Mouse (Mus musculus) lung, postnatal 36 days (tissue): ENCODE measurements around the gene Smad1.

Experiments
- DNase-seq: peaks from one replicate; pipeline ENCODE4 v3.0.0; 2022; ENCODE audit warnings: mixed read lengths

Gene Smad1

GRCm38 (mm10) chr8:79351916-79352315 lies 47.4 kb downstream of the Smad1 start:
- no peak for DNase-seq

- no peak for DNase-seq
Measured at GRCm38 (mm10) chr8:79350805-79351204, 48.5 kb downstream of the Smad1 start.

GRCm38 (mm10) chr8:79350094-79350593 lies 49.2 kb downstream of the Smad1 start:
- peak; percentile 80 for DNase-seq

DNA sequence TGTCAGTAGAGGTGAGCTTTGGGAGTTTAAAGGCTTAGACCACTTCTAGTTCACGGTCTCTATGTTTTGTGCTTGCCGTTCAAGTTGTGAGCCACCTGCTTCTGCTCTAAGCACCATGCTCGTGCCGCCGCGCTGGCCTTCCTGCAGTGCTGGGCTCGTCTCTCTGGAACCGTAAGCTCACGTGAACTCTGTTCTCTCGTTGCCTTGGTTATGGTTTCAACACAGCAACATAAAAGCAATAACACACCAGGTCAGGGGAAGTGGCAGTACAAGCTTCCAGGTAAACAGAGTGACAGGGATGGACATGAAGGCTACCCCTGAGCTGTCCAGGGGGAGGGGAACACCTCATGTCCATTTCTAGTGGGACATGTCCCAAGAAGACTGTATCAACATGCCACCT lies 52.9 kb downstream of the Smad1 start:
- no peak for DNase-seq

- no peak for DNase-seq
Measured at GRCm38 (mm10) chr8:79345856-79346255, 53.5 kb downstream of the Smad1 start.

DNA sequence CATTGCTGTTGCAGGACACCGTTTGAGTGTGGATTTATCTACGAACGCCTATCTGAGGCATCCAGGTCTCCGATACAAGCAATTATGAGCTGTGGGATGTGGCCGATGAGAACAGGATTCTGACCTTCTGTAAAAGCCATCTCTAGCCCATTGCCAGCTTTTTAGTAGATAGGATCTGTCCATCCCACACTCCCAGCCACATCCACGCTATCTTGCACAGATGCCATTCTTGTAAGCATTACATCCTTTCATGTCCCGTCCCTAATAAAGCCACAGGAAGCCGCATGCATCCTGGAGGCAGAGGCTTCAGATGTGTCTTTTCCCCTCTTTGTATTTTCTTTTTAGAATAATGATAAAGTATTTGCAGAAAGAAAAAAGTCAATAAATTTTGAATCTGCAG lies 58.1 kb downstream of the Smad1 start:
- no peak for DNase-seq

DNA sequence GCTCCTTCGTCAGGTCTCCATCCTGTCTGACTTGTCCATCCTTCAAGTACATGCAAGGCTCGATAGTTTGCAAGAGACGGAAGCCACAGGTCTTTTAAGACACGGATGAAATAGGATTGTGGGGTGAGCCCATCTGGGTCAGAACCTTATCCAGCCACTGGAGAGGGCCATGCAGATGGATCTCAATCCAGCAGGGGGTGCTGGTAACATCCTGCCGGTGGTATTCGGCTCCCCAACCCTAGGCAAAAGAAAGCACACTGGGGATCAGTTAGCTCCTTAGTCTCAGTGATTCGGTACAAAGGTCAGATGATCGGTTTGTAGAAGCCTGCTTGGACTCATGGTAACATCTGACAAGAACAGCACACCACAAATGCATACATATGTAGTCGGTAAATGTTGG lies 59.8 kb downstream of the Smad1 start:
- DNase-seq: peak; percentile 68

DNA sequence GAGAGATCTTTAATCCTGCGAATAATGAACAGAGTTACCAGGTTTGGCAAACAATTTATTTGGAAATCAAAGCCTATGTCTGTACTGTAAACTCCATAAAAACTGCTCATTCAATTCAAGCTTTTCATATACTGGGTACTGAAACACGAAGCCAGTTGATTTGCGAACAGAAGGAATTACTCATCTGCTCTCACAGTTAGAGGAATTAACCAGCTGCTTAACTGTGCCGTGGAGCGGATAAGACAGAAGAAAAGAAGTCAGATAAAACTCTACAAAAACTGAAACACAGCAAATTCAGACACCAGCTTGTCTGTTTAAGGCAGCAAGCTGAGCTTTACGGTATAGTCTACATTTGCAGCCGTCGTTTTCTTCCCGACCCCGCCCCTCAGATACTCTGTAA lies 60.7 kb downstream of the Smad1 start:
- no peak for DNase-seq

DNA sequence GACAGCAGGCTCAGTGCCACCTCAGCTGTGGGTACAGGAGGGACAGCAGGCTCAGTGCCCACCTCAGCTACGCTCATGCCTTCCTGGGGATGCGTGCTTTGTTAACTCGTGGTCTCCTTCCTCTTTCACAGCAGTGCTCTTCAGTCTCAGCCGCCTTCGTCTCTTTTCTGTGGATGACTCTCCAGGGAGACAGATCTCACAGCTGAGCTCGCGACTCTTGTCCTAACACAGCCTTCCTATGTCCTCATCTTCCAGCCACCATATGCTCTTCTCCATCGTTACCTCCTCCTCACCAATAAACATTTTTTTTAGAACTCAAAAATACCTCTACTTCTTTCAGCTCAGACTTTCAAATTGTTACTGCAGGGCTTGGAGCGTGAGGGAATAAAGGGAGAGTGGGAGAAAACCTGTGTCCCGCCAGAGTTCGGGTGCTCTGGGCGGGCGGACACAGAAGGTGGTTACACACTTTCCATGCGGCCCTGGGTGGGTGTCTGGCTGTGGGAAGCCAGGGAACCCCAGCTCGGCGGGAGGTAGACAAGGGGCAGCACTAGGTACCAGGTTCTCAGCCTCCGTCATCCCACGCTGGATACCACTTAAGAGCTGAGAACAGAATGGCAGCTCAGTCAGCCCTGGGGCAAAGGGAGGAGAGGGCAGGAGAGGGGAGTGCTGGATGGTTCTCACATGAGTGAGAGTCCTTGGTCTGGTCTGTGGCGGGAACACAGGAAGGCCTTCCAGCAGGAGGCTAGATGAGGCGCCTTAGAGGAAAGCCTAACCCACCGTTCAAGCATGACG lies 67.0 kb downstream of the Smad1 start:
- DNase-seq: no peak

DNA sequence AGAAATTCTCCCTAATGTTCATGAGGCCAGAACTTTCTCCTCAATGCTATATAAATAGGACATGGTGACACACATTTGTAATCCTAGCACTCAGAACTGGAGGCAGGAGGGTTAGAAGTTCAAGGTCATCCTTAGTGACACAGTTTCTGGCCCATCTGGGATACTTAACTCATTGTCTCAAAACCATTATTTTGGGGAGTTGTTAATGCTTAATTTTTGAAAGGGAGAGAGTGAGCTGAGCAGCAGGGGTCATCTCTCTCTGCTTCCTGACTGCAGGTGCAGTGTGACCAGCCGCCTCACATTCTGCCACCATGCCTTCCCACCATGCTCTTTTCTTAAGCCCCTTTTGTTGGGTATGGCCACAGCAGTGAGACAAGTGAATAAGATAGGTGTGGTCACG lies 67.7 kb downstream of the Smad1 start:
- DNase-seq: no peak

- no peak for DNase-seq
Measured at GRCm38 (mm10) chr8:79331017-79331416, 68.3 kb downstream of the Smad1 start.

- no peak for DNase-seq
Measured at GRCm38 (mm10) chr8:79329735-79330134, 69.6 kb downstream of the Smad1 start.

DNA sequence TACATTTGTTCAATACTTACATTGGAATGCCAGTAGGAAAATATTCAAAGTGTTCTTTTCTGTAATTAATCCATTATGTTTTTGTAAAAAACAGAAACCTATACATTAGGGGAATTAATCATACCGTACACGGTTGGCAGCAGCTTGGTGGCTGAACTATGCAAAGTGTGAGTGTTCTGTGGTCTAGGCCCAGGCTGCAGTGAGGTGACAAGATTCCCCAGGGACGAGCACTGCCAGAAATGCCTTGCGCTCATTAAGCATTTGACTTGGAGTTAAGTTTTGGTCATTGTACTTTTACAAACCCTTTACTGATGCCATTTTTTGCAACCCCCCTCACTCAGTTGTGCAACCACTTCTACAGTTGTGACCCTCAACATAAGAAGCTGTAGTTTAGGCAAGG lies 70.1 kb downstream of the Smad1 start:
- no peak for DNase-seq

- DNase-seq: no peak
Measured at GRCm38 (mm10) chr8:79325510-79325909, 73.8 kb downstream of the Smad1 start.

- no peak for DNase-seq
Measured at GRCm38 (mm10) chr8:79324928-79325327, 74.4 kb downstream of the Smad1 start.

GRCm38 (mm10) chr8:79324036-79324435 lies 75.3 kb downstream of the Smad1 start:
- peak; percentile 16 for DNase-seq

DNA sequence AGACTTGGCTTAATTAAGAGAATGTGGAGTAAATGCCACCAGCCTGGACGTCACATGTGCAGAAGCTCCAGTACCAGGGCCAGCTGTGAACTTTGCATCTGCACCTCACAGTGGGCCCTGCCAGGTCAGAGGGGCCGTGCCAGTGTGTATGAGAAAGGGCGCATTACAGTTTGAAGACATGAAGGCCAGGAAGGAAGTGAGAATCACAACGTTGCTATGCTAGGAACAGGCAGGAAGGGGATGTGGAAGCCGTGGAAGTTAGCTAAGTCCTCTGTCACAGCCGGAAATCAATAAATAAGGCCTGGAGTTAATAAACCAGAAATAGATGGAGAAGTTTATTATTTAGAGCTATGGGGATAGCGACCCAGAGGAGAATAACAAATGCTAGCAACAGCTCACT lies 76.2 kb downstream of the Smad1 start:
- peak; percentile 16 for DNase-seq

- no peak for DNase-seq
Measured at GRCm38 (mm10) chr8:79310801-79311200, 88.5 kb downstream of the Smad1 start.

GRCm38 (mm10) chr8:79305941-79306340 lies 93.4 kb downstream of the Smad1 start:
- DNase-seq: no peak

DNA sequence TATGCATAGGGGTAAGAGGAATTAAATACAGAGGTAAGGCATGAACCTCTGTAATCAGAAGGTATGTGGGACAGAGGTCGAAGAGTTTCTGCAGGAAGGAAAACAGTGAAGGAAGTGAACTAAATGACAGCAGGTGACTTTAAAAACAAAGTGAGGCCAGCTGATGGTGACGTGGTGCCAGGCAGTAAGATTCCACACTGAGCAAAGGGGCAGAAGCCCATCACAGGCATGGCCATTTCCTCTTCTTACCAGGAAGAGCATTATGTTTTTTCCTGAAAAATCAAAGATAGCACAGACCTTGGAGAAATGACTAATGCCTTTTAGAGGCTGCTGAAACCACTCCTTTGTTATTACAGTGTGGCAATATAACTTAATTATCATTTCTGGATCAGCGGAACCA lies 97.8 kb downstream of the Smad1 start:
- DNase-seq: no peak

- peak; percentile 38 for DNase-seq
Measured at GRCm38 (mm10) chr8:79299704-79300103, 99.6 kb downstream of the Smad1 start.

DNA sequence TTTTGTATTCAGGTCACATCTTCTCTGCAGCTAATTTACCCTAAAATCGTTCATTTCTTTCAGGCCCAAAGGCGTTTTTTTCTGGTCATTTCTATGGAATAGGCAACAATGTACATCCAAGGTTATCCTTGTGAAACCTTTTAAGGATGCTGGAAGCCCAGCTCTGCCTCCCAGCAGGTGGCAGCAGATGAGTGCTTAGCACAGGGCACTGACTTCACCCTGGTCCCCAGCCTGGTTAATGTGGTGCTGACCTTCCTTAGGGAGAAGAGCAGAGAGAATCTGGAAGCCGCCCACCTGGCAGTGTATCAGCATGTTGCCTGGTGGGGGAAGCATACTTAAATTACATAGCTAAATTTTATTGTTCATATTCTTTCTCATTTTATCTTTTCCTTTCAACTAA lies 101.6 kb downstream of the Smad1 start:
- DNase-seq: peak; percentile 87

GRCm38 (mm10) chr8:79295276-79296105 lies 103.8 kb downstream of the Smad1 start:
- DNase-seq: no peak
